Mouse (Mus musculus) CH12.LX (cell line): ENCODE data around the gene Acp2. TPM values are rescaled to one million over a fixed set of nuclear protein-coding genes. Genes with fewer than 3 reads are reported as not detected.

Experiments used
- DNase-seq: peaks from one replicate; pipeline ENCODE4 v3.0.0-alpha.2; 2013; ENCODE audit errors: extremely low read depth
- H3K27ac ChIP-seq: 2 replicates; pipeline ENCODE4 v1.5.1; 2012; ENCODE audit warnings: low read depth, mild to moderate bottlenecking, control low read depth, moderate library complexity; ENCODE audit not compliant: insufficient read depth
- H3K27me3 ChIP-seq: replicated peaks from 2 replicates; pipeline ENCODE3; 2012; ENCODE audit warnings: inconsistent platforms
- H3K36me3 ChIP-seq, 2 experiments: replicated peaks in 1 of 2; 2 replicates each; pipeline versions ENCODE3 to v1.6.1; 2012; ENCODE audit warnings: inconsistent platforms in 1 of 2, low read length in 1 of 2, mild to moderate bottlenecking in 1 of 2, mixed read lengths in 1 of 2, moderate library complexity in 1 of 2; ENCODE audit not compliant: control insufficient read depth in 1 of 2, insufficient read depth in 1 of 2
- H3K4me1 ChIP-seq, 2 experiments: 2 replicates each; pipeline ENCODE4 v1.6.1; 2012; ENCODE audit warnings: inconsistent platforms in 1 of 2, moderate library complexity in 1 of 2; ENCODE audit not compliant: insufficient read depth in 2 of 2, control insufficient read depth in 1 of 2
- H3K4me2 ChIP-seq: 2 replicates; pipeline ENCODE4 v1.6.1; 2012; ENCODE audit warnings: low read depth, mild to moderate bottlenecking, control low read depth; ENCODE audit not compliant: poor library complexity, insufficient read depth, severe bottlenecking
- H3K4me3 ChIP-seq, 3 experiments: fragments of 150-350 bp in 1 of 3; sonication (generic) in 1 of 3; replicated peaks in 1 of 3; 2 replicates each; pipeline versions ENCODE3 to v1.5.1; 2011 to 2012; ENCODE audit warnings: low read depth in 2 of 3, low read length in 2 of 3, mild to moderate bottlenecking in 2 of 3, moderate library complexity in 2 of 3, control low read depth in 1 of 3, improper control_type of control experiment in 1 of 3, inconsistent platforms in 1 of 3, mixed read lengths in 1 of 3; ENCODE audit not compliant: poor library complexity in 1 of 3
- H3K79me2 ChIP-seq: replicated peaks from 2 replicates; pipeline ENCODE4 v1.6.1; 2012; ENCODE audit warnings: mild to moderate bottlenecking, moderate library complexity; ENCODE audit not compliant: control insufficient read depth, poor library complexity, insufficient read depth, severe bottlenecking; ENCODE audit errors: extremely low read depth
- H3K9ac ChIP-seq: 2 replicates; pipeline ENCODE4 v1.6.1; 2012; ENCODE audit warnings: low read depth, mild to moderate bottlenecking, control low read depth, moderate library complexity; ENCODE audit not compliant: insufficient read depth
- H3K9me3 ChIP-seq: replicated peaks from 2 replicates; pipeline ENCODE3; 2012; ENCODE audit warnings: low read length, inconsistent platforms, mixed read lengths
- E2F4 ChIP-seq: IDR thresholded peaks from 2 replicates; pipeline ENCODE4 v1.6.1; 2011; ENCODE audit warnings: low read depth, low read length, improper control_type of control experiment; ENCODE audit not compliant: insufficient replicate concordance
- ELF1 ChIP-seq: IDR thresholded peaks from 2 replicates; pipeline ENCODE4 v1.6.1; 2014; ENCODE audit warnings: low read depth, mild to moderate bottlenecking, inconsistent platforms, low read length, improper control_type of control experiment
- ETS1 ChIP-seq: conservative IDR thresholded peaks from 2 replicates; pipeline ENCODE4 v1.6.1; 2012; ENCODE audit warnings: low read depth, mild to moderate bottlenecking, inconsistent platforms, low read length, improper control_type of control experiment, moderate library complexity
- GABPA ChIP-seq: IDR thresholded peaks from 2 replicates; pipeline ENCODE4 v1.6.1; 2012; ENCODE audit warnings: low read depth, low read length, improper control_type of control experiment, inconsistent platforms; ENCODE audit not compliant: insufficient replicate concordance
- JUN ChIP-seq: IDR thresholded peaks from 2 replicates; pipeline ENCODE4 v1.6.1; 2011; ENCODE audit warnings: low read depth, mild to moderate bottlenecking, low read length, improper control_type of control experiment, moderate library complexity; ENCODE audit not compliant: insufficient read depth
- JUND ChIP-seq: conservative IDR thresholded peaks from 2 replicates; pipeline ENCODE4 v1.6.1; 2011; ENCODE audit warnings: low read depth, low read length, improper control_type of control experiment
- KAT2A ChIP-seq: IDR thresholded peaks from 2 replicates; pipeline ENCODE4 v1.6.1; 2012; ENCODE audit warnings: low read length, improper control_type of control experiment, inconsistent platforms; ENCODE audit not compliant: insufficient replicate concordance
- MAX ChIP-seq: IDR thresholded peaks from 2 replicates; pipeline ENCODE4 v1.6.1; 2011; ENCODE audit warnings: low read length, improper control_type of control experiment
- MEF2A ChIP-seq: IDR thresholded peaks from 2 replicates; pipeline ENCODE4 v1.6.1; 2014; ENCODE audit warnings: low read depth, mild to moderate bottlenecking, inconsistent platforms, low read length, improper control_type of control experiment, borderline replicate concordance
- MXI1 ChIP-seq: IDR thresholded peaks from 2 replicates; pipeline ENCODE4 v1.6.1; 2011; ENCODE audit warnings: mild to moderate bottlenecking, low read depth, low read length, improper control_type of control experiment
- MYC ChIP-seq: IDR thresholded peaks from 2 replicates; pipeline ENCODE4 v1.6.1; 2011; ENCODE audit warnings: low read depth, mild to moderate bottlenecking, improper control_type of control experiment, low read length
- NRF1 ChIP-seq: IDR thresholded peaks from 2 replicates; pipeline ENCODE4 v1.6.1; 2014; ENCODE audit warnings: low read depth, mild to moderate bottlenecking, inconsistent platforms, low read length, improper control_type of control experiment, moderate library complexity
- PAX5 ChIP-seq: IDR thresholded peaks from 2 replicates; pipeline ENCODE4 v1.6.1; 2012; ENCODE audit warnings: low read length, inconsistent platforms, mixed read lengths
- POLR2A ChIP-seq: IDR thresholded peaks from 2 replicates; pipeline ENCODE4 v1.6.1; 2011; ENCODE audit warnings: low read depth, mild to moderate bottlenecking, improper control_type of control experiment, low read length
- RCOR1 ChIP-seq: conservative IDR thresholded peaks from 2 replicates; pipeline ENCODE4 v1.6.1; 2012; ENCODE audit warnings: low read depth, mild to moderate bottlenecking, inconsistent platforms, low read length, improper control_type of control experiment
- SMC3 ChIP-seq: IDR thresholded peaks from 2 replicates; pipeline ENCODE4 v1.6.1; 2011; ENCODE audit warnings: low read depth, low read length, improper control_type of control experiment
- TBP ChIP-seq: conservative IDR thresholded peaks from 2 replicates; pipeline ENCODE4 v1.6.1; 2011; ENCODE audit warnings: low read depth, low read length, improper control_type of control experiment
- ZC3H11A ChIP-seq: IDR thresholded peaks from 2 replicates; pipeline ENCODE4 v1.6.1; 2012; ENCODE audit warnings: low read depth, mild to moderate bottlenecking, inconsistent platforms, low read length, improper control_type of control experiment
- ZKSCAN1 ChIP-seq: IDR thresholded peaks from 2 replicates; pipeline ENCODE4 v1.6.1; 2012; ENCODE audit warnings: low read depth, inconsistent platforms, low read length, improper control_type of control experiment, borderline replicate concordance
- ZNF384 ChIP-seq: IDR thresholded peaks from 2 replicates; pipeline ENCODE4 v1.6.1; 2012; ENCODE audit warnings: low read depth, low read length, improper control_type of control experiment, inconsistent platforms
- dilution Hi-C: fragments of 300-500 bp; cut with MboI; formaldehyde crosslinking; loops from 2 replicates; pipeline ENCODE4 v1.14.3; 2020; ENCODE audit warnings: low sequenced_read_pairs; ENCODE audit not compliant: extremely low pct_unique_long_range_greater_than_20kb, extremely low pct_ligation_motif_present
- in situ Hi-C: fragments of 300-500 bp; cut with MboI; formaldehyde crosslinking; loops from 3 replicates; pipeline ENCODE4 v1.14.3; 2019; ENCODE audit warnings: low sequenced_read_pairs, low pct_ligation_motif_present, low pct_unique_long_range_greater_than_20kb, mixed read lengths
- polyA plus RNA-seq: library from polyadenylated mRNA; unstranded; fragments of >175 nt; gene quantifications from 2 replicates; pipeline ENCODE4 v1.2.1, GENCODE M21; 2012; ENCODE audit warnings: low read depth; ENCODE audit not compliant: insufficient read length
- total RNA-seq, 2 experiments: library from RNA; depleted of rRNA; stranded (reverse); fragments of 300-350 nt in 1 of 2; fragments of >200 nt in 1 of 2; gene quantifications; 2 replicates each; pipeline ENCODE4 v1.2.3; 2012 to 2014

Gene Acp2
- total and polyA plus RNA-seq, 3 experiments, result 2.4 to 4.2 (median 3.1) TPM

GRCm38 (mm10) chr2:91175490-91175889, 27.2 kb upstream of the Acp2 start:
- TF ChIP-seq JUND, result no peak
- TF ChIP-seq NRF1, result no peak
- no peak for TF ChIP-seq MYC
- no peak for TF ChIP-seq ELF1
- no peak for TF ChIP-seq MAX
- no peak for TF ChIP-seq RCOR1
- TF ChIP-seq PAX5, result no peak
- TF ChIP-seq GABPA, result no peak
- no peak for TF ChIP-seq ZNF384
- TF ChIP-seq KAT2A, result no peak
- no peak for TF ChIP-seq TBP
- TF ChIP-seq POLR2A, result no peak
- Histone ChIP-seq H3K4me1 (peaks cover 0 to 9% of the 10 kb centered on the region in 2 experiments; a peak in 1 of 4 replicates), H3K4me3 (no peak overlapping the region), H3K36me3 (peaks cover 43 to 71% of the 10 kb centered on the region in 2 experiments), H3K4me2 (no peak overlapping the region), H3K9ac (no peak overlapping the region), H3K27ac (no peak overlapping the region), H3K27me3 (no peaks in the 10 kb centered on the region), H3K79me2 (no peaks in the 10 kb centered on the region), H3K9me3 (no peaks in the 10 kb centered on the region)
- in situ Hi-C loops (no loop called here), dilution Hi-C loops (no loop called here)
- no peak for DNase-seq

DNA sequence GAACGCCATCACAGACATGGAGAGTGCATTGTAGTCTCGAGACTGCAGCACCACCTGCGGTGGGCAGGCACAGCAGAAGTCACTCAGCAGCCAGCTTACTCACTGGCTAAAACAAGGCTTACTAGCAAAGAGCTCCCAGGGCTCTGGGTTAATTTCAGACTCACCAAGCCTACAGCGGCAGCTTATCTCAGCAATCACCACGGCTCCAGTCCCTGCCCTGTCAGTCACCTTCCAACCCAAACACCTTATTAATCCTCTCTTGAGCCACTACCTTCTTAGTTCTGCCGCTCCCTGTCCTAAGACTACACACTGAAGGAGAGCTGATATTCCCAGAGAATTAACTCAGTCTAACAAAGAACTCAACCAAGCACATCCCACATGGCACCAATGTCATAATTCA, 26.5 kb upstream of the Acp2 start:
- Histone ChIP-seq H3K27ac (no peak overlapping the region), H3K9ac (no peak overlapping the region), H3K27me3 (no peaks in the 10 kb centered on the region), H3K4me2 (no peak overlapping the region), H3K4me1 (peaks cover 0 to 16% of the 10 kb centered on the region in 2 experiments; a peak in 3 of 4 replicates), H3K9me3 (no peaks in the 10 kb centered on the region), H3K36me3 (peaks cover 41 to 68% of the 10 kb centered on the region in 2 experiments), H3K4me3 (no peak overlapping the region), H3K79me2 (peaks cover under 1% of the 10 kb centered on the region)
- in situ Hi-C loops (no loop called here), dilution Hi-C loops (no loop called here)
- no peak for TF ChIP-seq JUN
- TF ChIP-seq SMC3, result no peak
- no peak for TF ChIP-seq ZNF384
- TF ChIP-seq JUND, result no peak
- no peak for TF ChIP-seq ZC3H11A
- no peak for TF ChIP-seq TBP
- TF ChIP-seq ETS1, result no peak
- TF ChIP-seq POLR2A, result no peak
- no peak for TF ChIP-seq KAT2A
- no peak for TF ChIP-seq MXI1
- TF ChIP-seq E2F4, result no peak
- no peak for TF ChIP-seq MEF2A
- TF ChIP-seq ZKSCAN1, result no peak
- no peak for DNase-seq
